Mouse (Mus musculus): ENCODE measurements around the gene Gna11. TPM values are rescaled to one million over a fixed set of nuclear protein-coding genes. Genes with fewer than 3 reads are reported as not detected.

Gna11 gene
- polyA plus RNA-seq, 3 experiments from 2014 or later, result 26.5 to 29.4 (median 28.7) TPM

- peak; percentile 34 for ATAC-seq
Observed at GRCm38 (mm10) chr10:81502658-81503057, 42.3 kb downstream of the Gna11 start.

- no peak for ATAC-seq
Observed at GRCm38 (mm10) chr10:81501863-81502262, 43.1 kb downstream of the Gna11 start.

GRCm38 (mm10) chr10:81500032-81500431 is 45.0 kb downstream of the Gna11 start, which contains the start of gene S1pr4:
TSS of gene S1pr4 (minus strand) at chr10:81500132.
- ATAC-seq, result no peak

GRCm38 (mm10) chr10:81499250-81499901 is 45.6 kb downstream of the Gna11 start:
- ATAC-seq, result peak; percentile 55

GRCm38 (mm10) chr10:81498316-81499249 is 46.4 kb downstream of the Gna11 start:
- ATAC-seq, result no peak

GRCm38 (mm10) chr10:81497401-81498270 is 47.4 kb downstream of the Gna11 start:
- ATAC-seq, result no peak

GRCm38 (mm10) chr10:81496969-81497368 is 48.0 kb downstream of the Gna11 start:
- no peak for ATAC-seq

- peak; percentile 92 for ATAC-seq
Observed at GRCm38 (mm10) chr10:81496264-81496901, 48.6 kb downstream of the Gna11 start, which contains the start of gene Ncln. TSS of gene Ncln (minus strand) at chr10:81496392.

- ATAC-seq, result peak; percentile 31
Observed at GRCm38 (mm10) chr10:81495616-81496263, 49.2 kb downstream of the Gna11 start.

- no peak for ATAC-seq
Observed at GRCm38 (mm10) chr10:81495151-81495550, 49.8 kb downstream of the Gna11 start.

- ATAC-seq, result no peak
Observed at GRCm38 (mm10) chr10:81494260-81495041, 50.5 kb downstream of the Gna11 start.

- ATAC-seq, result no peak
Observed at GRCm38 (mm10) chr10:81493601-81494220, 51.3 kb downstream of the Gna11 start.

- ATAC-seq, result no peak
Observed at GRCm38 (mm10) chr10:81492606-81493240, 52.3 kb downstream of the Gna11 start.

GRCm38 (mm10) chr10:81491018-81491417 is 54.0 kb downstream of the Gna11 start:
- no peak for ATAC-seq

- ATAC-seq, result no peak
Observed at GRCm38 (mm10) chr10:81489941-81490340, 55.0 kb downstream of the Gna11 start.

- no peak for ATAC-seq
Observed at GRCm38 (mm10) chr10:81488081-81488480, 56.9 kb downstream of the Gna11 start.

GRCm38 (mm10) chr10:81486496-81486895 is 58.5 kb downstream of the Gna11 start:
- no peak for ATAC-seq

- ATAC-seq, result no peak
Observed at GRCm38 (mm10) chr10:81485479-81486018, 59.4 kb downstream of the Gna11 start.

- ATAC-seq, result peak; percentile 33
Observed at GRCm38 (mm10) chr10:81485060-81485449, 59.9 kb downstream of the Gna11 start.

Data from inflammation-experienced regulatory T-cells, adult 6 months (primary cell).